Comparison of ENCODE assay signal across 8 mouse cellular contexts in the genomic region with DNA sequence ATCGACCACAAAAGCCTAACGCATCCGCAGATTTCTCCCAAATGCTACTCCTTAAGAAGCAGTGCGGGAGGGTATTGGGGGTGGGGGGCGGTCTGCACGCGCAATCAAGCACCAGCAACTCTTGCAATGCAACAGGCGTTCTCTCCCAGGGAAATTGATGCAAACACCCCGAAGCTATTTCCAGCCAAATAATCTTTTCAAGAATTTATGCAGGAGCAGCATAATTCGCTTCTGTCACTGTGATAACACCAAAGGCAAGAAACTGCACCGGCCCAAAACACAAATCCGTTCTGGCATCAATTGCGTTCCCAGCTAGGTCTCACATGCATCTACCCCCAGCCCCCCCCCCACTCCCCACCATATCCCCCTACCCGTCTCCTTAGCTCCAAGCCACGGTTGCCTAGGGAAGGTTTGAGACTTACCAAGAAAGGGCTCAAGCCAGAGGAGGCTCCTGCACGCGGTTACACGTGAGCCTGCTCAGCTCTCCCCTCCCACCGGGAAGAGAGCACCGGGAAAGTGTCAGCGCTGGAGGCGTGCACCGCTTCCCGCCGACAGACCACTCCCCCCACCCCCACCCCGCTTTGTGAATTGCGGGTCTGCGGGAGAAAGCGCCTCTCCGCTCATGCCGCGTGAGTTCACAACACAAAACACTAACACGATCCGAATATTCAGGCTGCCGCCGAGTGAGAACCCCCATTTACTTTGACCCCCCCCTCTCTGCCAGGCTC. TPM values are rescaled to one million over a fixed set of nuclear protein-coding genes. Genes with fewer than 3 reads are reported as not detected.
A peak's percentile ranks its signal among the peaks of the same experiment; 100 is the strongest.
DNase-seq lines count a peak whose midpoint lies in the region; ATAC-seq and TF ChIP-seq lines count a peak whose summit lies in the region.
"Had no signal": no experiment of that assay in that cellular context is flagged by ENCODE, and none has a peak within 500 bp of the region (broad histone marks: within the 10 kb centered on the region; RNA-seq: fewer than 3 reads in every experiment).

No protein-coding gene starts in this region.

- H3K4me2 ChIP-seq in hindbrain, embryonic 12.5 days (replicated peaks): peak overlapping the region; percentile 86

- no peak for TF ChIP-seq CTCF in embryonic fibroblast, embryonic 13.5 days (IDR thresholded peaks at IDR 0.05; ENCODE audit: borderline replicate concordance, insufficient read depth, low read length)

- no peaks in the 10 kb centered on the region for H3K9me3 ChIP-seq in hindbrain, embryonic 12.5 days (replicated peaks)
- no peaks in the 10 kb centered on the region for H3K9me3 ChIP-seq in midbrain, embryonic 10.5 days (replicated peaks)

- intact Hi-C loops in left cerebral cortex, postnatal 25 days (cut with DNase I): loop anchor here (1.0 to 5.0 kb wide), 3 partner anchors 20 to 137 kb away; no protein-coding TSS in a partner anchor

- H3K4me1 ChIP-seq in embryonic fibroblast, embryonic 13.5 days (ENCODE audit: control insufficient read depth, insufficient read depth, low read length): no peaks in the 10 kb centered on the region
- peaks cover 17% of the 10 kb centered on the region for H3K4me1 ChIP-seq in hindbrain, embryonic 12.5 days
- peaks cover 46% of the 10 kb centered on the region for H3K4me1 ChIP-seq in midbrain, embryonic 10.5 days

- under 1% methylated on average over 33 of the region's 36 CpGs for WGBS in hindbrain, embryonic 12.5 days
- WGBS in midbrain, embryonic 10.5 days: under 1% methylated on average over 36 of the region's 36 CpGs

- ATAC-seq in hindbrain, embryonic 12.5 days (ENCODE audit: low FRiP score): 0 out of 2 replicates have a peak, but pooled peaks have one; percentile 27

- H3K27ac ChIP-seq in embryonic fibroblast, embryonic 13.5 days (ENCODE audit: insufficient read depth, low read length): no peak overlapping the region
- H3K27ac ChIP-seq in hindbrain, embryonic 12.5 days: no peak overlapping the region
- no peak overlapping the region for H3K27ac ChIP-seq in midbrain, embryonic 10.5 days (replicated peaks)

- no peaks in the 10 kb centered on the region for H3K36me3 ChIP-seq in hindbrain, embryonic 12.5 days
- no peaks in the 10 kb centered on the region for H3K36me3 ChIP-seq in midbrain, embryonic 10.5 days

- H3K4me3 ChIP-seq in embryonic fibroblast, embryonic 13.5 days (ENCODE audit: insufficient read depth, low read length): peak overlapping the region; percentile 37
- peak overlapping the region; percentile 45 for H3K4me3 ChIP-seq in hindbrain, embryonic 12.5 days
- H3K4me3 ChIP-seq in midbrain, embryonic 10.5 days: peak overlapping the region; percentile 60

- peak; percentile 58 for DNase-seq in ES-CJ7 (ENCODE audit: low read depth, low spot score)
- DNase-seq in R1 (ENCODE audit: low read depth, low spot score): peak; percentile 27
- peak; percentile 66 to 77 for DNase-seq in left cerebral cortex, postnatal 25 days (ENCODE audit: low spot score in 2 of 2)
- DNase-seq in midbrain, embryonic 10.5 days (ENCODE audit: low spot score): peak; percentile 59
- DNase-seq in testis, postnatal 10 days (ENCODE audit: low spot score): peak; percentile 50

- TF ChIP-seq POLR2A in embryonic fibroblast, embryonic 13.5 days (IDR thresholded peaks at IDR 0.05; ENCODE audit: low read depth, low read length): no peak

- peaks cover 52% of the 10 kb centered on the region for H3K27me3 ChIP-seq in hindbrain, embryonic 12.5 days
- H3K27me3 ChIP-seq in midbrain, embryonic 10.5 days (ENCODE audit: low read depth, poor library complexity, severe bottlenecking): peaks cover 89% of the 10 kb centered on the region

- H3K9ac ChIP-seq in hindbrain, embryonic 12.5 days: peak overlapping the region; percentile 50

RNA-seq across cellular contexts. Expression of a gene that starts 1.4 kb away (rescaled TPM):
- 0.62 and 2.8 TPM in 2 replicates for polyA plus RNA-seq in embryonic fibroblast, embryonic 13.5 days (2011; ENCODE audit: insufficient read length, low read depth, missing spikeins)
- 3.2 and 4.9 TPM in 2 replicates for polyA plus RNA-seq in hindbrain, embryonic 12.5 days (2016; fragmentation: Nextera tagmentation; extraction: Ambion mirVana)
- total RNA-seq in left cerebral cortex, postnatal 25 days (2021): 100 to 1,000 TPM; 112 to 117 TPM
- polyA plus RNA-seq in midbrain, embryonic 10.5 days (2016; fragmentation: Nextera tagmentation; extraction: Ambion mirVana): 1.5 and 3.3 TPM in 2 replicates
- total RNA-seq: neutrophil, adult 5-6 weeks had no signal
